Mouse (Mus musculus): ENCODE results near the gene Mst1r. TPM values are rescaled to one million over a fixed set of nuclear protein-coding genes. Genes with fewer than 3 reads are reported as not detected.

The Mst1r gene
- polyA plus RNA-seq, 1 experiment from 2014 or later = 0.33 TPM

GRCm38 (mm10) chr9:107906967-107907800, 511 bp downstream of the Mst1r start:
- Histone ChIP-seq H3K9me3 (ENCODE audit: control insufficient read depth, low read length) (no peaks in the 10 kb centered on the region), H3K4me3 (ENCODE audit: low read depth, low read length) (peak overlapping the region; percentile 21; the same call in 1 of the 2 replicates), H3K27ac (ENCODE audit: low read depth, low read length) (no peak overlapping the region), H3K9ac (ENCODE audit: low read length) (peak overlapping the region; percentile 47), H3K36me3 (ENCODE audit: control insufficient read depth, insufficient read depth, low read length) (no peaks in the 10 kb centered on the region; the same call in 1 of the 2 replicates), H3K4me1 (ENCODE audit: control insufficient read depth, insufficient read depth, low read length) (peaks cover 7% of the 10 kb centered on the region), H3K4me2 (ENCODE audit: low read depth) (peak overlapping the region; percentile 53), H3K27me3 (ENCODE audit: control insufficient read depth, insufficient read depth, low read length) (no peaks in the 10 kb centered on the region)
- ATAC-seq (ENCODE audit: insufficient read depth, low FRiP score, low TSS enrichment) (no peak), DNase-seq (ENCODE audit: low spot score) (no peak)
- 48% methylated on average over 31 of the region's 31 CpGs for WGBS

GRCm38 (mm10) chr9:107907801-107908120, 1.1 kb downstream of the Mst1r start:
- ATAC-seq (ENCODE audit: insufficient read depth, low FRiP score, low TSS enrichment) = no peak
- DNase-seq (ENCODE audit: low spot score) = no peak
- 84% methylated on average over 14 of the region's 14 CpGs for WGBS

GRCm38 (mm10) chr9:107908410-107909158, 1.9 kb downstream of the Mst1r start:
- Histone ChIP-seq H3K4me3 (ENCODE audit: low read depth, low read length) (no peak overlapping the region), H3K36me3 (ENCODE audit: control insufficient read depth, insufficient read depth, low read length) (no peaks in the 10 kb centered on the region), H3K9me3 (ENCODE audit: control insufficient read depth, low read length) (no peaks in the 10 kb centered on the region)

More at GRCm38 (mm10) chr9:107907801-107908120, 1.1 kb downstream of the Mst1r start:
- no peak overlapping the region for H3K4me2 ChIP-seq (ENCODE audit: low read depth)
- no peak overlapping the region for H3K27ac ChIP-seq (ENCODE audit: low read depth, low read length)
- H3K9me3 ChIP-seq (ENCODE audit: control insufficient read depth, low read length) = no peaks in the 10 kb centered on the region
- H3K27me3 ChIP-seq (ENCODE audit: control insufficient read depth, insufficient read depth, low read length) = no peaks in the 10 kb centered on the region
- no peak overlapping the region for H3K9ac ChIP-seq (ENCODE audit: low read length)
- peaks cover 7% of the 10 kb centered on the region for H3K4me1 ChIP-seq (ENCODE audit: control insufficient read depth, insufficient read depth, low read length)
- no peaks in the 10 kb centered on the region; the same call in 1 of the 2 replicates for H3K36me3 ChIP-seq (ENCODE audit: control insufficient read depth, insufficient read depth, low read length)
- no peak overlapping the region for H3K4me3 ChIP-seq (ENCODE audit: low read depth, low read length)

GRCm38 (mm10) chr9:107910025-107910769, 3.5 kb downstream of the Mst1r start:
- Histone ChIP-seq H3K4me2 (ENCODE audit: low read depth) (no peak overlapping the region), H3K9me3 (ENCODE audit: control insufficient read depth, low read length) (no peaks in the 10 kb centered on the region), H3K4me1 (ENCODE audit: control insufficient read depth, insufficient read depth, low read length) (peaks cover 7% of the 10 kb centered on the region), H3K9ac (ENCODE audit: low read length) (no peak overlapping the region), H3K27me3 (ENCODE audit: control insufficient read depth, insufficient read depth, low read length) (no peaks in the 10 kb centered on the region), H3K36me3 (ENCODE audit: control insufficient read depth, insufficient read depth, low read length) (no peaks in the 10 kb centered on the region), H3K27ac (ENCODE audit: low read depth, low read length) (no peak overlapping the region), H3K4me3 (ENCODE audit: low read depth, low read length) (no peak overlapping the region)
- DNase-seq (ENCODE audit: low spot score) (no peak), ATAC-seq (ENCODE audit: insufficient read depth, low FRiP score, low TSS enrichment) (no peak)
- WGBS = 93% methylated on average over 15 of the region's 15 CpGs

More at GRCm38 (mm10) chr9:107908410-107909158, 1.9 kb downstream of the Mst1r start:
- Histone ChIP-seq H3K4me2 (ENCODE audit: low read depth) (no peak overlapping the region; the same call in 1 of the 2 replicates), H3K27me3 (ENCODE audit: control insufficient read depth, insufficient read depth, low read length) (no peaks in the 10 kb centered on the region), H3K27ac (ENCODE audit: low read depth, low read length) (no peak overlapping the region), H3K4me1 (ENCODE audit: control insufficient read depth, insufficient read depth, low read length) (peaks cover 7% of the 10 kb centered on the region), H3K9ac (ENCODE audit: low read length) (no peak overlapping the region)
- 25% methylated on average over 18 of the region's 18 CpGs for WGBS
- DNase-seq (ENCODE audit: low spot score) = no peak
- no peak for ATAC-seq (ENCODE audit: insufficient read depth, low FRiP score, low TSS enrichment)

GRCm38 (mm10) chr9:107914764-107915420, 8.2 kb downstream of the Mst1r start:
- WGBS = 73% methylated on average over 16 of the region's 16 CpGs
- Histone ChIP-seq H3K9me3 (ENCODE audit: control insufficient read depth, low read length) (no peaks in the 10 kb centered on the region), H3K36me3 (ENCODE audit: control insufficient read depth, insufficient read depth, low read length) (no peaks in the 10 kb centered on the region), H3K27ac (ENCODE audit: low read depth, low read length) (no peak overlapping the region), H3K27me3 (ENCODE audit: control insufficient read depth, insufficient read depth, low read length) (no peaks in the 10 kb centered on the region), H3K9ac (ENCODE audit: low read length) (no peak overlapping the region), H3K4me1 (ENCODE audit: control insufficient read depth, insufficient read depth, low read length) (peaks cover 5% of the 10 kb centered on the region), H3K4me3 (ENCODE audit: low read depth, low read length) (no peak overlapping the region), H3K4me2 (ENCODE audit: low read depth) (no peak overlapping the region)
- DNase-seq (ENCODE audit: low spot score) (no peak), ATAC-seq (ENCODE audit: insufficient read depth, low FRiP score, low TSS enrichment) (no peak)

- H3K36me3 ChIP-seq (ENCODE audit: control insufficient read depth, insufficient read depth, low read length) = no peaks in the 10 kb centered on the region
- H3K9ac ChIP-seq (ENCODE audit: low read length) = no peak overlapping the region
- no peak overlapping the region for H3K27ac ChIP-seq (ENCODE audit: low read depth, low read length)
- WGBS = 55% methylated on average over 13 of the region's 13 CpGs
- H3K27me3 ChIP-seq (ENCODE audit: control insufficient read depth, insufficient read depth, low read length) = no peaks in the 10 kb centered on the region
- H3K4me3 ChIP-seq (ENCODE audit: low read depth, low read length) = no peak overlapping the region
- ATAC-seq (ENCODE audit: insufficient read depth, low FRiP score, low TSS enrichment) (no peak), DNase-seq (ENCODE audit: low spot score) (no peak)
- H3K4me2 ChIP-seq (ENCODE audit: low read depth) = no peak overlapping the region
- no peaks in the 10 kb centered on the region for H3K9me3 ChIP-seq (ENCODE audit: control insufficient read depth, low read length)
- peaks cover 5% of the 10 kb centered on the region for H3K4me1 ChIP-seq (ENCODE audit: control insufficient read depth, insufficient read depth, low read length)
Measured at GRCm38 (mm10) chr9:107917895-107918608, 11.4 kb downstream of the Mst1r start.

- H3K27me3 ChIP-seq (ENCODE audit: control insufficient read depth, insufficient read depth, low read length) = no peaks in the 10 kb centered on the region
- peaks cover 5% of the 10 kb centered on the region for H3K4me1 ChIP-seq (ENCODE audit: control insufficient read depth, insufficient read depth, low read length)
- H3K36me3 ChIP-seq (ENCODE audit: control insufficient read depth, insufficient read depth, low read length) = no peaks in the 10 kb centered on the region
- DNase-seq (ENCODE audit: low spot score) = no peak
- ATAC-seq (ENCODE audit: insufficient read depth, low FRiP score, low TSS enrichment) = no peak
- no peak overlapping the region for H3K4me3 ChIP-seq (ENCODE audit: low read depth, low read length)
- H3K9me3 ChIP-seq (ENCODE audit: control insufficient read depth, low read length) = no peaks in the 10 kb centered on the region
- H3K9ac ChIP-seq (ENCODE audit: low read length) = no peak overlapping the region
- no peak overlapping the region for H3K4me2 ChIP-seq (ENCODE audit: low read depth)
- 84% methylated on average over 6 of the region's 6 CpGs for WGBS
- no peak overlapping the region for H3K27ac ChIP-seq (ENCODE audit: low read depth, low read length)
Measured at GRCm38 (mm10) chr9:107918884-107919283, 12.2 kb downstream of the Mst1r start.

GRCm38 (mm10) chr9:107919441-107919840, 12.8 kb downstream of the Mst1r start:
- Histone ChIP-seq H3K27me3 (ENCODE audit: control insufficient read depth, insufficient read depth, low read length) (no peaks in the 10 kb centered on the region), H3K4me1 (ENCODE audit: control insufficient read depth, insufficient read depth, low read length) (peaks cover 5% of the 10 kb centered on the region), H3K9me3 (ENCODE audit: control insufficient read depth, low read length) (no peaks in the 10 kb centered on the region), H3K9ac (ENCODE audit: low read length) (no peak overlapping the region), H3K4me2 (ENCODE audit: low read depth) (no peak overlapping the region), H3K27ac (ENCODE audit: low read depth, low read length) (no peak overlapping the region), H3K4me3 (ENCODE audit: low read depth, low read length) (no peak overlapping the region), H3K36me3 (ENCODE audit: control insufficient read depth, insufficient read depth, low read length) (no peaks in the 10 kb centered on the region)
- 89% methylated on average over 5 of the region's 5 CpGs for WGBS
- ATAC-seq (ENCODE audit: insufficient read depth, low FRiP score, low TSS enrichment) = no peak
- no peak for DNase-seq (ENCODE audit: low spot score)

All from neural tube, embryonic 11.5 days (tissue).